Mouse (Mus musculus) heart, postnatal 25 days (tissue): ENCODE results near the gene Smg1. TPM values are rescaled to one million over a fixed set of nuclear protein-coding genes. Genes with fewer than 3 reads are reported as not detected.
A peak's percentile ranks its signal among the peaks of the same experiment; 100 is the strongest.

Experiments used
- DNase-seq: peaks from one replicate; pipeline ENCODE4 v3.0.0; 2022; ENCODE audit warnings: low spot score
- intact Hi-C: fragments of 180-260 bp; cut with DNase I; formaldehyde crosslinking; loops from one replicate; pipeline ENCODE4 v1.15.1; 2025
- total RNA-seq, 2 experiments: library from RNA; stranded (reverse); gene quantifications; 2 replicates each; pipeline ENCODE4 v1.2.3; 2021

Smg1 gene
- 10 to 100 TPM; 35.9 to 41.0 TPM for total RNA-seq

DNA sequence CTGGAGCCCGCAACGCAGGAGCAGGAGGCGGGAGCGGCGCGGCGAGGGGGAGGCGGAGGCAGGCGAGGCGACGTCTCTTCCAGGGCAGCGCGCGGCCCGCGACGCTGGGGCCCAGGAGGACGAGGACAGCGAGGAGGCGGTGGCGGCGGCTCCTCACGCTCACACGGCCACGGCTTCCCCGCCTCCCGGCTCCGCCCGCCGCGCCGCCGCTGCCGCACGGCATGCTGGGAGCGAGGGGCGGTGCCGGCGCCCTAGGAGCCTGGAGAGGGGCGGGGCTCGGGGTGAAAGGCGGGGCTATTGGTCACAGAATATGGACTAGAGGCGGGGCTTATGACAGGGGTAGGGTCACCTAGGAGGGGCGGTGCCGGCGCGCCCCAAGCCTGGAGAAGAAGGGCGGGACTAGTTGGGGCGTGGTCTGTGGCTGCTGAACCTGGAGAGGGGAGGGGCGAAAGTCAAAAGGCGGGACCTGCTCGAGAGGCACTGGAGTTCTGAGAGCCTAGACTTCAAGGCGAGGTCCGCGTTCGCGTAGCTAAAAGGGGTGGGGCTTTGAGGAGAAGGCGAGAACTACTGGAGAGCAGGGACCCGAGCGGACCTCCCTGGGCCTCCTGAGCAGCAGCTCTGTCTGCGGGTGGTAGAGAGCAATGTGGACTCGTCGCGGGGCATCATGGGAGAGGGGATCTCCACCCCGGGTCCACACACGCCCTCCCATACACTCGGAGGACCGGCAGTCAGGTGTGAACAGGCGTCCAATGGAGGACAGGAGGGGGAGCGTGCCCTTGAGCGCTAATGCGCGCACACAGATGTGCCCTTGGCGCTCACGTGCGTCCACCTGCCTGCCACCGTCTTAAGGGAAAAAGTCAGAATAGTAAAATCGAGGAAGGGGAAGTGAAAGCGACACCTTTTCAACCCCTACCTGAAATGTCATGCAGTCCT is at the start of gene Smg1:
Smg1 (minus strand) TSS at position 218 of the 933 bp plus-strand sequence.
- peak; percentile 98 for DNase-seq
- intact Hi-C loops: loop anchor here (5.0 kb wide), 1 partner anchor 34 kb away; no protein-coding TSS in a partner anchor

DNA sequence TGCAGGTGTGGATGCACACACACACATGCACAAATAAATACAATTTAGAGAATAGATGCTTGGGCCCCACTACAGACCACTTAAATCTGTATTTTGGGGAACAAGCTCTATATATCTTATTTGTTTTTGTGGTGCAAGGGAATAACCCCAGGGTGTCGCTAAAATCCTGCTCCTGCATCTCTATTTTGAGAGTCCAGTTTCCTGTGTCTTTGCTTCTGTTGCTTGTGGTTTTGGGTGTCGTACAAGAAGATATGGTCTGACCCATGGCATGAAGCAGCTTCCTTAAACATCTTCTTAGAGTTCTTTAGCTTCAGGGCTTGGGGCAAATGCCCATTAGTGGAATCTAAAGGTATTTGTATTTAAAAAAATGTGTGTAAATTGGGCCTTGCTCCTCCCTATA is 39.7 kb upstream of the Smg1 start:
- no peak for DNase-seq
- intact Hi-C loops: no loop called here

DNA sequence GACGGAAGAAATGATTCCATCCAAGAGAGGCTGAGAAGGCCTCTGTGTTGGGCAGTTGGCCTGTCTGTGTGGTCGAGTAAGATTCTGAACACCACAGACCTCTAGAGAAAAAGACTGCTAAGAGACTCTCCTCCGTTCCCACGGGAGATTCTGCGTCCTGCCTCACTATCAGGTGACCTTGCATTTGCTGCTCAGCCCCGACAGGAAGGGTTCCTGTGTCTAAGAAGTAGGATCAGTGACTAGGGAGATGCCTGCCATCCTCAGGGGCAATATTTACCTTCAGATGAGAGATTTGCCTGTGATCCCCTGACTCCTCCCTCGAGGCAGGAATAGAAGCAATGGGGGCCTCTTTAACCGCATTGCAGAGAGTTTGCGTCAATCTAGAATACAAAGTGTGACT is 39.1 kb upstream of the Smg1 start:
- no peak for DNase-seq
- intact Hi-C loops: no loop called here

DNA sequence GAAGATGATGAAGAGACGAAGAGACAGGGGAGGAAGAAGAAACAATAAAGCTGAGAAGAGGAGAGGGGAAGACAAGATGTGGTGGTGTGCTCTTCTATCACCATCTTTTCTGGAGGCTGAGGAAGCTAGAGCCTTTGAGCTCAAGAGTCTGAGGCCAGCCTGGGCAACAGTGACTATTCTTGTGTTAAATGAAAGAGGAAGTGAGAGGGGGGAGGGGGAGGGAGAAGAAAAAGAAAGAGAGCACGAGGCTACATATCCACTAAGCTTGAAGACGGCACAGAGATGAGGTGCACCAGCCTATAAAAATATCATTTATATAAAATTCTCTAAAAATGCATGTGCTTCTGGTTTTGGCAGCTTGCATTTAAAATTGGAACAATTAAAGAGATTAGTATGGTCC is 36.1 kb upstream of the Smg1 start:
- intact Hi-C loops: loop anchor here (5.0 kb wide), 1 partner anchor 37 kb away; the partner anchor contains the start of gene Smg1
- no peak for DNase-seq

DNA sequence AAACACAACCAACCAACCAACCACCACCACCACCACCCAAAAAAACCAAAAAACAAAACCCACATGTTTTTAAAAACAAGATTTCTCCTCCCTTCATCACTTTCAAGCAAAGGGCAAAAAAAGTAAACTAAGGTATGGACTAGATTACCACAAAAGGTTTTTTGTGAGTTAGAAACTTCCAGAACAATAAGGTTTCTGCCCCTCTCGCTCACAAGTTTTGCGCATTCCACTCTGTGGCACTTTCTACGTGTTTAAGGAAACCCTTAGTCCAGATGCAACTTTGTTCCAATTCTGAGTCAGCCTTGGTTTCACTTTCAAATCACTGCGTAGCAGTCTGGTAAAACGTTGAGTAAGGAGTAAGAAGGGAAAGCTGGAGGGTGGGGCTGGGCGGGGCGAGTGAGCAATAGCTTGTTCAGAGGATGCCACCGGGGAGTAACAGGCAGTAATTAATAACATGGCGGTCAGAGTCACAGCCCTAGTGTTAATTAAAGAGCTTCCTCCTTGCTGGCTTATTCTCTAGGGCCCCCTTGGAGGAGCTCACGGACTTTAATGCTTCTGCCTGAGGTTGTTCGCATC is 34.0 kb upstream of the Smg1 start:
- intact Hi-C loops: loop anchor here (5.0 kb wide), 1 partner anchor 35 kb away; the partner anchor contains the start of gene Smg1
- DNase-seq: peak; percentile 14

DNA sequence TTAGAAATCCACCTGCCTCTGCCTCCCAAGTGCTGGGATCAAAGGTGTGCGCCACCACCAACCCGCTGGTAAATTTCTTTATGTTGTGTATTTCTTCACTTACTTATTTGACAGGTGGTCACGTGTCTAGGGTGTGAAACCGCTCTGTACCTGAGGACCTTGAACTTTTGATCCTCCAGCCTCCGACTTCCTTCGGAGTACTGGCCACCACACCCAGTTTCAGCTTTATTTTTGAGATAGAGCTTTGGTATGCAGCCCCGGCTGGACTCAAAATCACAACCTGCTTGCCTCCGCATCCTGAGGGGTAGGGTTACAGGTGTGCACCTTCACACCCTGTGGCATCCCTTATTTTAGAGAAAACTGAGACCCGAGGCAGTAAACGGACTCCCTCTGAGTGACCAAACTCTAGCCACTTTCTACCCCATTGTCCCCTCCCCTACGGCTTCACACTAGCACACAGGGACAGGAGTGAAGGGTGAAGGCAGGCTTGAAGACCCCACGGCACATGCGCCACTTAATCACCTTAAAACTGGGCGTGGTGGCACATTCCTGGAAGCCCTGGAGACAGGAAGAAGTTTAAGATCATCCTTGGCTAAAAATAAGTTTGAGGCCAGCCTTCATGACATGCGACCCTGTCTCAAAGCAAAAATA is 33.3 kb upstream of the Smg1 start:
- intact Hi-C loops: loop anchor here (5.0 kb wide), 1 partner anchor 35 kb away; the partner anchor contains the start of gene Smg1

DNA sequence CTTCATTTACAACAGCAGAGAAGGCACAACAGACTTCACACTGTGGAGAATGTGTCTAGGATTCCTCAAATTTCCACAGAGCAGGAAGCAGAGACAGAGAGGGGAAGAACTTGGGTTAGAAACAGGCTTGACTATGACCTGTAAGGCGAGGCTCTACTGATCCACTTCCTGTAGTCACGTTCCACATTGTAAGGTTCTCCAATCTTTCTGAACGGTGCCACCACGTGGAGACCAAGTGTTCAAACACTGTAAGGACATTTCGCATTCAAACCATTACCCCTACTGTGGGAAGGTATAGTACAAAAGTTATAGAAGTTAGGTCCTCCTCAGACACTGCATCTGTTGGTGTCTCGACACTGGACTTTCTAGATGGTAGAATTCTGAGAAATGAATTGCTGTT is 31.8 kb upstream of the Smg1 start:
- intact Hi-C loops: loop anchor here (5.0 kb wide), 1 partner anchor 33 kb away; the partner anchor contains the start of gene Smg1
- DNase-seq: no peak

More for the DNA sequence above, 33.3 kb upstream of the Smg1 start:
- no peak for DNase-seq

DNA sequence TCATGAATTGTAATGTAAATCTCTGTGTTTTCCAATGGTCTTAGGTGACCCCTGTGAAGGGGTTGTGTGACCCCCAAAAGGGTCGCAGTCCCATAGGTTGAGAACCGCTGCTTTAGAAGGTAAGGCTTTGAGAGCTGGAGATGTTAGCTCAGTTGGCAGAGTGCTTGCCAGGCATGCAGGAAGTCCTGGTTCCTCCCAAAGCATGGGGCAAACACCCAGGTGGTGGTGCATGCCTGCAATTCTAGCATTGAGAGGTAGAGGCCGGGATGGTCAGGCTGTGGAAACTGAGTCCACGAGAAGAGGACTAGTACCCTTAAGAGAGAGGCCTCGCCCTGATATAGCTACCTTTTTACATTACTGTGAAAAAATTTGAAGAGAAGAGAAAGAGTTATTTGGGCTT is 31.4 kb upstream of the Smg1 start:
- intact Hi-C loops: loop anchor here (5.0 kb wide), 1 partner anchor 33 kb away; the partner anchor contains the start of gene Smg1
- no peak for DNase-seq

DNA sequence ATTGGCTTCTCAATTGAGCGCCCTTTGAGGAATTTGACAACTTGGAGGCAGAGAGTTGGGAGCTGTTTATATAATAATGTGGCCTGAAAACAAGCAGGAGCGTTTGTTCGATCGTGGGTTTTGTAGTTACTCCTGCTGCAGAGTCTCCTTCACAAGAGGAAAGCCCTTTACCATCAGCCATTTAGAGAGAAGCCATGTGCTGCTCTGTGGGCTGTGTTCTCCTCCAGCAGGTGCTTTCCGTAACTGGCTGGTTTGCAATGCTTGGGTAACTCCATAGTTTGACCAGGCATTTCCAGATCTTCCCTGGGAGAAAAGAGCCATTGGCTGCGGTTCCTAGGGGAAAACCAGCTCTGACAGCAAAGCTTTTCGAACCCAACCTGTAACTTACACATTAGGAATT is 30.7 kb upstream of the Smg1 start:
- intact Hi-C loops: no loop called here

DNA sequence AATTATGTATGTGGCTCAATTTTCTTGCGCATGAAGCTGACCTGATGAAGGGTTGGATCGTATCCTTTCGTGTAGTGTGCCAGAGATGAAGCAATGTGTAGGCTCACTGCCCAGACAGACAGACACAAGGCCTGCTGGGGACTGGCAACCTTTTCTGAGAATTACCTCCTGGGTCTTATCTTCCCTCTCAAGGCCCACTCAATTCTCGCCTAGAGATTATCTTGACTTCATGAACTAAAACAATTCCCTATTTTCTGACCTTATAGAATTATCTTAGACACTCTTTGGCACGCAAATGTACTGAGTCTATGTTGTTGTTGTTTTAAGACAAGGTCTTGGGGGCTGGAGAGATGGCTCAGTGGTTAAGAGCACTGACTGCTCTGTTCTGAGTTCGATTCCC is 22.6 kb upstream of the Smg1 start:
- peak; percentile 50 for DNase-seq
- intact Hi-C loops: no loop called here

More for the DNA sequence above, 30.7 kb upstream of the Smg1 start:
- no peak for DNase-seq

DNA sequence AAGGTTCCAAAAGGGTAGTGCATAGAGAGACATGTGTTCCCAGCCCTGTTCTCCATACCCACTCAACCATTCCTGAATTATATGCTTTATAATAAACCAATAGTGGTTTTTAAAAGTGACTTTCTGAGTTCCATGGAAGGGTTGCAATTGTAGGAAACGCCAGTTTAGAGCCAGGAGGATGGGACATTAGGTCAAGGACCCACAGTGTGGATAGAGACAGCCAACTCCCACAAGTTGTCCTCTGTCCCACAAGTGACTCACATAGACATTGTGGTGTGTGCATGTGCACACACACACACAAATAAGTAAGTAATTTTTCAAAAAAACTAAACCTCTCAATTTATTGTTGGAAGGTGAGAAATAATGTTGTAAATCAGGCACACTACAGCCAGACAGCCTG is 20.1 kb upstream of the Smg1 start:
- no peak for DNase-seq
- intact Hi-C loops: no loop called here

DNA sequence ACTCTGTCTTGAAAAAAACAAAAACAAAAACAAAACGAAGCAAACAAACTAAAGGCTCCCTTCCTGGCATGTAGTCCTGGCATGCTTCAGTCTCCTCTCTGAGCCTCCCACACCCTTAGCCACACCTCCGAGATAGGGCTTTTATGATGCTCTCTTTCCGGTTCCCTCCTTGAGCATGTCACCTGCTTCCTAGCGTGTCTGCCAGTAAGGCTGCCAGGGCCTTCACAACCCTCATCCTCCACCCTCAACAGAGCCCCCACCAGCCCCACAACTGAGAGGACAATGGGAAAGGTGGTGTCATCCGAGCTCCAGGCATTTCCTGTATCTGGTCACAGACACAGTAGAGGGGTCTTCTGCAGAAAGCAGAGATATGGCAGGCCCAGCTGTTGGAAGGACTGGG is 18.9 kb upstream of the Smg1 start:
- no peak for DNase-seq
- intact Hi-C loops: no loop called here

DNA sequence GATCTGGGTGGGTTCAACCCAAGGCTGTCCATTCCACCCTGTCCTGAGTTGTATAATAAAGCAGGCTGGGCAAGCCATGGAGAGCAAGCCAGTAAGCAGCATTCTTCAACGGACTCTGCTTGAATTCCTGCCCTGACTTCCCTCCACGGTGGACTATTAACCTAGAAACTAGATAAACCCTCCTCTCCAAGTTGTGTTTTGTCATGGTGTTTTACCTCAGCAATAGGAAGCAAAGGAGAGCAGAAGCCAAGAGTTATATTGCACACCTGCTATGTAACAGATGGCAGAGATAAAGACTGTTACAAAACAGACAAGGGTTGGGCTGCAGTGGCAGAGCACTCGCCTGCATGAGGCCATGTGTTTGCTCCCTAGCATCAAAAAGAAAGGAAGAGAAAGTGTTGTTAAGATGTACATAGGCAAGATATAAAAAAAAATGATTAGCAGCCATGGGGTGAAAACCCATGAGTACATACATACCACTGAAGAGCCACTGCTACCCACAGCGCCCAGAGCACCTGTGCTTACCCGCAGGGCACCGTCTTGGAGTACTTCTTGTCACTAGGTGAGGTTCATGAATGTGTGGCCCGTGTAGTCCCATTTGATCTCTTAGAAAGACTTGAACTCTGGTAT is 16.3 kb upstream of the Smg1 start:
- intact Hi-C loops: no loop called here
- DNase-seq: no peak

DNA sequence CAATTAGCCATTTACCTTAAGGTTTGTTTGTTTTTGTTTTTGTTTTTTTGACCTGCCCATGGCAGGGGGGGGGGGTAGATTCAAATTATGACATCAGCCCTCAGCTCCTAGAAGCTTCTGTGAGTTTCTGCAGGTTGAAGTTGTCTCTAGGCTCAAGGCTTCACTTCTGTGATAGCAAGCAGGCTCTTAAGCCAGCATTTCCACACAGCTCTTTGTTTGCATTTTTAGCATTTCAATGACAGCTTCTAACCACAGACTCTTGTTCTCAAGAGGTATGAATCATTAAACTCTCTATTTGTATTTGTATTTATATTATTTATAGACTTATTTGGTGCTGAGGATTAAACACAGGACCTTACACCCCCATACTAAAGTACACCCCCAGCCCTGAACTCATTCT is 15.0 kb upstream of the Smg1 start:
- no peak for DNase-seq
- intact Hi-C loops: no loop called here

DNA sequence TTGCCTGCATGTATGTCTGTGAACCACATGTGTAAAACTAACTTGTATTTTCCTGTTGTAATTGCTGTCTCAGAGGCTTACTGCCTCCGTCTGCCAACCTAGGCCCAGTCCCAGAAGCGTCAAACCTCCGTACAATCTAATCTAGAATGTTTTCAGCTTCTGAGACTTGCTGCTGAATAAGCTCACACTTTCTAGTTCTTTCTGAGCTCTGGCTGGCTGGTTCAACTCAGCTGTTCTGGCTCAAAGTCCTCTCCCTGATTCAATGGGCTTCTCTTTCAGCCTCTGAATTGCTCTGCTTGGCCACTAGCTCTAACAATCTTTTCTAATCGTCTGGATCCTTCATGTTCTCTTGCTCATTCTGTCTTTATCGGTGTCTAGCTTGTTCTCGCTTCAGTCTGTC is 13.3 kb upstream of the Smg1 start:
- DNase-seq: no peak
- intact Hi-C loops: no loop called here

DNA sequence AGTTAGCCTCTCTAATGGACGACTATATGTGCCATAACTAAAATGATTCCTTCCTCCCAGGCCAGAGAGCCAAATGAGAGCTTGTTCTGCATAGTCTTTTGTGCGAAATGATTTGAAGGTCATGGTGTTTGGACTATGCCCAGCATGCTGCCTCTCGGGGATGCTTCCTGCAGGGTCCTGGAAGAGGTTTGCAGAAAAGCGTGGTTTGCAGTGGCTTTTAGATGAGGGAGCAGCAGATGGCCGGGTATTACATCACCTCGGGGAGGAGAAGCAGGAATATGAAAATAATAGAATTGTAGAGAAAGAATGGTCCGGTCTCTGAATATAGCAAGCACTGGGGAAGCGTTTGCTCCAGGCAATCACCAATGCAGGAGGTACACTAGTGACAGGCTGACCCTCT is 11.0 kb upstream of the Smg1 start:
- no peak for DNase-seq
- intact Hi-C loops: no loop called here

DNA sequence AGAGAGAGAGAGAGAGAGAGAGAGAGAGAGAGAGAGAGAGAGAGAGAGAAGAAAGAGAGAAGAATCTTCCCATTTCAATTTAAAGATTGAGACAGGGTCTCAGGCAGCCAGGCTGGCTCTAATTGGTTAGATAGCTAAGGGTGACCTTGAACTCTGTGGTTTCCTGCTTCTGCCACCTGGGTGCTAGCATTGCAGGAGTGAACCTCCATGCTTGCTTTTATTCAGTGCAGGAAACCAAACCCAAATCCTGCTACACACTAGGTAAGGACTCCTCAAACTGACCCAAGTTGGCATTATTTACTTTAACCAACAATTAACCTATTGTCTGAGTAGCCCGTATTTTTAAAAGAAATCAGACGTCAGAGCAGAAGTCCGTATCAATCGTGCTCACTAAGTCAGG is 10.5 kb upstream of the Smg1 start:
- intact Hi-C loops: no loop called here
- DNase-seq: no peak

DNA sequence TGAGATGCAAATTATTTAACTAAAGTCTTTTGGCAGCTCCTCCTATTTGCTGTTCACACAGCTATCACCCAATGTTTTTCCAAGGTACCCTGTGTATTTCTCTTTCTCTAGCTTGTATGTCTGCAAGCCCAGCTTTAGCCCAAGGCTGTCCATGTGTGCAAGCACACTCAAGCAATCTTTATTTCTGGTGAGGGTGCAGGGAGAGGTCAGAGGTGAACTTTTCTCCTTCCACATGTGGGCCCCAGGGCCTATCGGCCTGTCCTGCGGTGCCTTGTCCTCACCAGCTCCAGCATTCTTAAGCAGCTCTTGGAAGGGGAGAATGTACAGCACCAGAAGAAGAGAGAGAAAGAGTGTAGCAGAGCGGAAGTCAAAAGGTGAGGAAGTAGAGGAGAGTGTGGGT is 9.5 kb upstream of the Smg1 start:
- no peak for DNase-seq
- intact Hi-C loops: no loop called here

DNA sequence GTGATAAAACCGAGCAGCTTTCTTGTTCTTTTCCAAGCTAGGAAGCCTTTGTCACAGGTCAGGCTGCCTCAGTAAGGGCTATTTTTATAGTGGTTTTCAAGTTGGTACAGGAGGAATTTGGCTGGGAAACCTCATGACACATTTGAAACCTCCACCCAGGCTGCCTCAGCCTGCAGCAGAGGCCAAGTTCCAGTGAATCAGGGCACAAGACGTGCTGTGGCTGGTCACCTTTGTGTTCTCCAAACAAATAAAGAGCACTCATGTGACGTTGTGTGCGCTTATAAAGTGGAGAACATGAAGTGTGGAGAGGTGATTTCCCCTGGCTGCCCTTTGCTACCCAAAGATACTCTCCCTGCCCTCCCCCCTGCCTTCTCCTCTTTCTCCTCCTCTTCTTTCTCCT is 8.9 kb upstream of the Smg1 start:
- intact Hi-C loops: no loop called here
- peak; percentile 63 for DNase-seq
